Mouse (Mus musculus) spleen, postnatal 4 days (tissue): ENCODE measurements at regions not wholly inside any gene's neighbourhood (a gene's known extent, or its start where the extent isn't known, plus 50 kb on each side); places are given as distances from the start of the nearest gene placed in this dataset.

Experiments
- DNase-seq, 2 experiments: peaks; one replicate each; pipeline ENCODE4 v3.0.0; 2022; ENCODE audit warnings: low spot score in 2 of 2

DNA sequence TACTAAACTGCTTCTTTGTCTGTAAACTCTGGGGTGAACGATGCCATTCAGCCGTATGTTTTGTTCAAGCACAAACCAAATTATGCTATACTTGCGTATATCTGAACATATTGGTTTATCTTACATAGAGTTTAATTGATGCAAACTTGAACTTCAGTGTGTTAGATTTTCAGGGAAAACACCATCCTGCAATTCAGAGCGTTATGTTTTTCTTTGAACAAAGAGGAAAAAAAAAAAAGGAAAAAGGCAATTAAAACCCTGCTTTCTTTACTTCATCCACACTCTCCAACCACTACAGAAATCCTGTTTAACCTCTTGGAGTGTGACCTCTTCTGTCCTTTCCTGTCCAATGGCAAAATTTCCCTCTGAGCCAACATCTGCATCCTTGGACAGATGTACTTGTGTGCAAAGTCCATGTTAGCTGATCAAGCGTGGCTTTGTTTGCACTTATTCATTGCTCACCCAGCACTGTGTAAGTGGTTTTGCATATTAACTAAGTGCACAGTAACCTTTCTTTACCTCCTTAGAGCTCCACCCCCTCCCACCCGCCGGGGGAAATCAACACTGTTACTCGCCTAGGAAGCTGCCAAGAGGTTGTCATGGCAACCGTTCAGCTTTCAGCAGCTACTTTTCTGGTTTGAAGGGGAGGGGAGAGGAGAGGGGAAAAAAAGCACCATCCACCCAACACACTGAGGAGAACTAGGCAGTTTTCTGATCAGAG lies 174.4 kb upstream of the Klf12 start:
- peak in 1 of 2 experiments; percentile 21 for DNase-seq

DNA sequence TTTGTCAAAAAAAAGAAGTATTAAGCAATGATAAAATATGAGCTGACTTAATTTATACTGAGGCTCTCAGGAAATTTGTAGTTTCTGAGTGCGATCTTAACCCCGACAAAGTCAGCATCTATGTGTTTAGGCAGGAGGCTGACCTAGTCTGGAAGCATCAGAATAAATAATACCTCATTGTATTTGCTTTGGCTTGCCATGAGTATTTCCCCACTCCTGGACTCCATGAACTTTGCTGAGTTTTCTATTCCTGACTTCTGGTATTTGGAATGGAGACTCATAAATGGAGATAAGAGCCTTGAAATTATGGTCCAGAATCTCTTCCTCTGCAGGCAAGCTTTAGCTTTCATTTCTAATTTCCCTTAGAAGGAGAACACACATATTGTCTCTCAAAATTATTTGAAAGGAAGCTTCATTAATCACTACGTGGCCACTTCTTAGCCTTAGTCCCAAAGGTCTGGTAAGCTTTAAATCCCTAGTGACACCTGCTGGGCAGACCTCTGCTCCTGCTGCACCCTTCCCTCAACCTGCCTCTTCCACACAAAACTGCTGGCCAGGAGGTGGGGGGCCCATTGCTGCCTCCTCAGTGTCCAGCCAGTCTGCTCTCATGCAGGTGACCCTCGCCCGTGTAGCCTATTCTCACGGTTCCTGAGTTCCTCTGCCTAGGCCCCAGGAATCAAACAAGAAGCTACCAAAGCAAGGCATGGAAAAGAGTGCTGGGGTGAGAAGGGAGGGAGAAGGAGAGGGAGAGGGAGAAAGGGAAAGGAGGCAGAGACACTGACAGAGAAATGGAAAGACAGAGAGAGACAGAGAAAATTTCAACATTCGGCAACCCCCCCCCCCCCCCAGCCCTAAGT lies 173.6 kb upstream of the Klf12 start:
- no peak for DNase-seq

DNA sequence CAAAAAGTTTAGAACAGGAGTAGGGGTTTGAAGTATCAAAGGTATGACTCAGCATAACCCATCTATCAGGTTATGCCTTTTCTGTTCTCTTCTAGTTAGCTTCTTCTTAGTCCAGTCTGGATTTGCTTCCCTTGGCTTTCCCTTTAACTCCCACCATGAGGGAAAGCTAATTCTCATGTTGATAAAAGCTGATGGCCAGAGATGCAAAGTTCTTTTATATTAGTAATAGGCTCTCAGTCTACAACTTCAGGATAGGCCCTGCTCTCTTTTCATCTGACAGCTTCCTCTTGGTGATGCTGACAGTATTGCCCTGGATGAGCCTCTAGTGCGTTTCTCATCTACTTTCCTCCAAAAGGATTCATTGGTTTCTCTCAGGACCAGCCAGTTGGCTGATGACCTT lies 161.7 kb upstream of the Klf12 start:
- DNase-seq, result no peak

DNA sequence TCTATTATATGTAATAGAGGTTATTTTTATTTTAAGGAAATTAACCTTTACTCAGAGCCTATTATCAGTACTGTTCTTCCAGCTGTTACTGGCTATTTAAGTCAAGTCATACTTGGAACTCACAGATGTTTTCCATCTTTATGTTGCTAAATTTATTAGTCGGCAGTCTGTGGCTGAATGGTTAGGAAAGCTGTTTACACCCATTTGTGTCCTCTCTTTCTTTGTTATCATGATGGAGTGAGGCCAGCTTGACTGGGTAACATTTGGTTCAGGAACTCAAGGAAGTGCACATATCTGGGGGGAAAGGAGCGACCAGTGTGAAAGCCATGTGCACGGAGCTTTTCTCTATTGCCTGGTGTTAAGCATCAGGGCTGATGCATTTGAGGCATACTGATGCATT lies 160.4 kb upstream of the Klf12 start:
- DNase-seq, result no peak

DNA sequence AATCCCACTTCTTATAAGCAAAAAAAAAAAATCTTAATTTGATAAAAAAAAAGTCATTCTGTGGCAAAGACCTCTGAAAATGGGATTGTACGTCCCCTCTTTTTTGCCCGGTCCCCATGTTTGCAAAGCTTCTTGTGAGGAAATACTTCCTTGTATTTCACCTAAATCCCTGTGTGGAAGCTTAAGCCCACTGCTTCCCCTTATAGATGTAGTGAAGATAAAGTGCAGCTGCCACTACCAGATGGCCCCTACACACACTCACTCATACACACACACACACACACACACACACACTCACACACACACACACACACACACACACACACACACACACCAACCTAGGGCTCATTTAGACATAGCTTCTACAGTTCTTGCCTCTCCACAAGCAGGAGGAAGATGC lies 159.6 kb upstream of the Klf12 start:
- no peak for DNase-seq

DNA sequence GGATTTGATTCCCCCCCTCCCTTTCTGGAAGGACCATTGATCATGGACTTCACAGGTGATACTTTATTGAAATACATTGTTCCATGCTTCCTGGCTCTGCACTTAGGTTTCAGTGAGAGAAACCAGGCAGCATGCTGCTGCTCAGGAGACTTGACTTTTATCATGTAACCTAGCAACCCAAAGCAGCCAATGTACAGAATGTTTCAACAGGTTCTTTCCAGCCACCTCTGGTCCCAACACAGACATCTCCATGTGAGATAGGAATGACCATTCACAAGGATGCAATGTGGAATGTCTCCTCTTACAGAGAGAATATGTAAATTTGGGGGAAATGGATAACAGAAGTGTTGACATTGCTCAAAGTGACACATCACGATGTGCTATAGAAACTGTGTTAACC lies 153.1 kb upstream of the Klf12 start:
- no peak for DNase-seq

DNA sequence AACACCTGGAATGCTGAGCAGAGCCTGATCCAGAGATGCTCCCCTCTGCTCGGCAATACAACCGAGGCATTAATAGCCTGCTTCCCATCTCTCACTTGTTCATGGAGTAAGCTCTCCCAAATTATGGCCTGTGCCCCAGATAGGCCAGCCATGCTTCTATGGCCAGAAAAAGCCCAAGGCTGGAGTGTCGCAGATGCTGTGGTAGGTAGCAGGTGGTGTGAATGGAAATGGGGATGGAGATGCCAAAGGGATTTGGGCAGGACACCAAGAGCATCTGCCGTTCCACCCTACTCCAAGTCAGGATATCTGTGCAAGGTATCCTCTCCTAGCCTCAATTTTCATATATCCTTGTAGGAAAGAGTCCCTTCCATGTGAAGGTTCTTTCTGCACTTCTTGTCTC lies 145.2 kb upstream of the Klf12 start:
- no peak for DNase-seq

DNA sequence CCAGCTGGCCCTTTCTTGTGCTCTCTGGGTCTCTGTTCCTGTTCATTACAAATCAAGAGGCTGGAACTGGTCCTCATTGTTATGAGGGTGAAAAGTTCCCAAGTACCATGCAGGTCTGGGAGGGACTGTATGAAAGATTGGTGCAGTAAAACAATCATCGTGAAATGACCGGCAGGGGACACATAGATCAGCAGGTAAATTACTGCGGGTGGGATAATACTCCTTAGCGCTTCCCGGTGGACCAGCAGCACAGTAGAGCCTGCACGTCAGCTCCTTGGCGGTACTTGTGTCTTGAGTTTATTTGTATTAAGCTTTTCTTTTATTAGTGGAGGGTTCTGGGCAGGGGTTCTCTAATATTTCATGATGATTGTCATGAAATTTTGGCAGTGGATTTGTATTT lies 141.9 kb upstream of the Klf12 start:
- no peak for DNase-seq

DNA sequence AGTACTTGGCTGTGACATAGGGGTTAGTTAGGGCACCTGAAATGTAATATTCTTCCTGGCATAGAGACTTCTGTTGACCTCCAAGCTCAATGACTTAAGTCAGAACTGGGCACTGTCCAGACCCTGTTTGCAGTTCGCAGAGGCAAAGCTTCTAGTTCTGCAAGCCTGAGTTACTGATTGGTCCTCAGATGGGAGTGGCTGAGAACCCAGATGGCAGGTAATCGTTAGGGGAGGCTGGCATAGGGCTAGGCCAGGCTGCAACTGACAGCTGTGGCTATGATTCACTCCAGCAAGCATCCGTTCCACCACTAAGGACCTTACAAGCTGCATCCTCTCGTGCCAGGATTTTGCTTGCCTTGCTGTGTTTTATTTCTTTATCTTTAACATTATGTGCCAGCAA lies 139.3 kb upstream of the Klf12 start:
- no peak for DNase-seq

DNA sequence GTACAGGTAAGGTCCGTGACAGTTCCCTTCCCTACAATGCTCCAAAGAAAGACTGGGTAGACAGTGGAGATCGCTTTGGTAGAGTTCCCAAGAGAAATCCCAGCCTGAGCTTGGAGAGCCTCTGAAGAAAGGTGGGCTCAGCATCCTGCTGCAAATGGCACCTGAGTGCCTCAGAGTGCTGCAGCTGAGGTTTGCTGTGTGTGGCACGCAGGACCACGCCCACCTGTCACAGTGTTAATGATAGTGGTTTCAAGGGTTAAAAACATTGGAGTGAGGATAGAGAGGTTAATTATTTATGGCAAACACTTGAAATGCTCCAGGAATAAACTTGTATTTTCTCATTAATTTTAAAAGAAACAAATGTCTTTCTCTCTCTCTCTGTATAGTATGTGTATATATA lies 137.2 kb upstream of the Klf12 start:
- DNase-seq, result no peak

DNA sequence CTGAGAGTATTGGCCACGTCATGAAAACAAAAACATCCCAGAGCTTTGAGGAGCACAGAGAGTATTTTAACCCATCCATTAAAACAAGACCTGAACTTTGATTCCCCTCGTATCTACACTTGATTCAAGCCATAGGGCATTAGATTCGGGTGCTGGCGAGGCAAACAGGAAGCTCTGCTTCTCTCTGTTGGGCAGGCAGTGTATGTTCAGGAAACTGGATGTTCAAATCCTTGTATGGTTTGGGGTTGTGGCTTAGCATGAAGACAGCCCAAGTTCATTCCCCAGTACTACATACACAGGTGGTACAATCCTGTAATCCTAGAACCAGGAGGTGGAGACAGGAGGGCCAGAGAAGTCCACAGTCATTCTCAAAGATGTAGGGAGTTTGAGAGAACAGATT lies 130.6 kb upstream of the Klf12 start:
- no peak for DNase-seq

DNA sequence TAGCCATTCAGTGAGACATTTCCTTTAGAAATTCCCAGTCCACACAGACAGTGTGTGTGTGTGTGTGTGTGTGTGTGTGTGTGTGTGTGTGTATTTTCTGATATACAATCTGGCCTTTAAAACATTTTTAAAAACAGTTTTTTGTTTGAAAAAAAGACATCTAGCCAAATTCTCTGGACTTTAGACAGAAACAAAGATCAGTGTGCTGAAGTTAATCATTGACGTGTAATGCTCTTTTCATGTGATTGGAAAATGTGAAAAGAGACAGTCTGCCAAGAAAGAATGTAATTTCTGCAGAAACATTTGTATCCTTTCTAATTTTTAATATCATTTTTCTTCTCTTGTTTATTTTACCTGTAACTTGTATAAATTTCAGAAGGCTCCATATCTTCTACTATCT lies 127.7 kb upstream of the Klf12 start:
- DNase-seq, result no peak

DNA sequence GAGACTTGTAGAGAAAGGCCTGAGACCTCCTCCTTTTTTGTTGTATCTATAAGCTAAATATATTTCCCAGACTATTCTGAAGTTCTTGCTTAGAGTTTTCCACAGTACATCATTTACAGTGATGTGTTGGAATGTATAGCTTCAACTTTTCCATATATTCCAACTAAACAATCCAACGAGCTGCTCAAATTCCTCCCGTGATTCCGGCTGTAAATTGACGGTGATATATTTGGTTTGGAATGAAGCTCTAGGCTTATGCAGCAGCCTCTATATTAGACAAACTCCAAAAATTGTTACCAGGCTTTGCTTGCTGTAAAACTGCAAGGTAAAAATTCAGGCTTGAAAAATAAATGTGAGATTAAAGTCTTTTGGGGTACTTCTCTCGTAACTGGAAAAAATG lies 112.7 kb upstream of the Klf12 start:
- DNase-seq, result no peak

DNA sequence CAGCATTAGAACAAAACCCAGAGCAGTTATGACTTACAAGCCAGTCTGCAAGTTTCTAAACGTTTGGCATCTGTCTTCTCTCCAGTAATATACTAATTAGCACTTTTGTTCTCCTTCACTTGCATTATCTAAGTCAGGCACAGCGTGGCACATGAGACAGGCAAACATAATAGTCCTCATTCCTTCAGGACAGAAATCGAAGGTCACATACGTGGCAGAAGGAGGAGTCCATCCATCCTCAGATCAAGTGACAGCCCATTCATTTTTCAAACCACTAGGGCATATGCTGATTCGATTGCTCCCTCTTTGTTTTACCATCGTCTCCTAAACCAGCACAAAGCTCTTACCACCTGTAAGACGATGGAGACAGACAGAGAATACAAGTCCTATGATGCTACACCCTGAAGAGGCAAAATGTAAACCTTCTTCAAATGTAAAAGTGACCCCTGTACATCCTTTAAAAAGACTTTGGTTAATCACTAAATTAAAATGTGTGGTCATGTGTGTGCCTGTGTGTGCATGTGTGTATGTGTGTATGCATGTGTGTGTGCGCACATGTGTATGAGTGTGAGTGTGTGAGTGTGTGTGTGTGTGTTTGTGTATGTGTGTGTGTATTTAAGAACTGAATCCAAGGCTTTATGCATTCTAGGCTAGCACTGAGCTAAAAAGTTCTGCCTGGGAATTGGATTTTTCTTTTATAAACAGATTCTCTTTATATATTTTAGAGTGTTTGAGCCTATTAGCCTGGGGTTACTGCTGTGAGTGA lies 90.9 kb upstream of the Klf12 start:
- DNase-seq, result no peak

DNA sequence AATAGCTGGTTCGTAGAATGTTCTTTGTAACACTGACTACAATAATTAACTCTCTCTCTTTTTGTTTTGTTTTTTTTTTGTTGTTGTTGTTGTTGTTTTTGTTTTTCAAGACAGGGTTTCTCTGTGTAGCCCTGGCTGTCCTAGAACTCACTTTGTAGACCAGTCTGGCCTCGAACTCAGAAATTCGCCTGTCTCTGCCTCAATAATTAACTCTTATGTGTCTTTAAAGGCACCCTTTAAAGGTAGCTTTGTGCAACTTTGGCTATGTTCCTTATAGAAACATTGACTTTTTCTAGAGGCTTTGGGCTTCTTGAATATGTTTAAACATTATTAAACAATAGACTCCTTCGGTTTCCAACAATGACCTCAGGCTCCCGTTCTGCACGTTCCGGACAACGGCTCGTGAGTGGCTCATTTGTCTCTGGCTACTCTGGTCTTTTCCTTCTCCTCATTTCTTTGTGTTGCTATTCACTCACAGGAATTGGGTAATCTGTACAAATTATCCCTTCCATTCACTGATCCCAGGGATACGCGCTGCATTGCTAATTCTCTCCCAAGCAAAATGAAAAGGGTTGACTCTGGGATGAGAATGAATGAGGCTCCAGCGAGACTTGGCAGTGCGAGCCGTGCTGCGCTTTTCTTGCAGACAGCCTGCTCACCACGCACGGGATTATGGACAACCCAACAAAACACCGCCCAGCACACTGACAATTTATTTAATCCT lies 90.2 kb upstream of the Klf12 start:
- no peak for DNase-seq

DNA sequence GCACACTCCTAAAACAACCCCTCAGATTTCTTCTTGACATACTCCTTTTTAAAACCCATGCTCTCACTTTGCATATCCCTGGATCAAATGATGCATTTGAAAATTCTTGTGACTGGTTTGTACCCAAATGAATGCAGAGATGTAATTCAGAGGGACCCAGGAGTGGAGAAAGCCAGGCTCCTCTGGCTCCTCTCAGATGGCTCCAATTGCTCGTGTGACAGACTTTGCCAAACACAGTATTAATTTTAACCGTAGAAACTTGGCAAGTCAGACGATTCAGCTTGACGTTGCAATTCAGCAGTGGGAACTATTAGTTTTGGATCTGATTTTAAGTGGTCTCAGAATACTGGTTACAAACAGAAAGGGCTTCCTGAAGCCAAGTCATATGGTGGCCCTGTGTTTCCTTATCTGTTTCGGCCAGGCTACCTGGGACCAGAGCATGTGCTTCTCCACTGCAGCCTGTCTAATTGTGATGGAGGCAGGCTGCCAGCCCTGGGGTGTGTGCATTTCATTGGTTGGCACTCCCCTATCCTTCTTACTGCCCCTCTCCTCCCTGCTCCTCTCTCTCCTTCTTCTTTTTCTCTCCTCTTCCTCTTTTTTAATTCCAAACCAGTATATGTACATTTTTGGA lies 81.9 kb upstream of the Klf12 start:
- no peak for DNase-seq

DNA sequence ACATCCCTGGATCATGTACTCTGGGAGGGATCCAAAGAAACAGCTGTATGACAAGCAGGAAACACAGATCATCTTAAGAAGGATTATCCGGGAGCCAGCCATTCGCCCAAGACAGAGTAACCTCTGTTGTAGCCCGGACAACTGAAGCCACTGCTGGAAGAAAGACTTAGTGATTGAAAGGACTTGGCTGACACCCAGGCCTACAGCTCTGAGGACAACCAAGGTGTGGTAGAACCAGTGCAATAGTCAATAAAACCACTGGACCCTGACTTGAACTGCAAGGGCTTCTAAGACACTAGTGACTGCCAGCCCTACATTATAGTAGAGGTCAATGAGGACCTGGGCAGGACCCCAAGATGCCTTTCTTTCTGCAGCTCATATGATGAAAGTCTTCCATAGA lies 78.3 kb upstream of the Klf12 start:
- DNase-seq, result no peak

DNA sequence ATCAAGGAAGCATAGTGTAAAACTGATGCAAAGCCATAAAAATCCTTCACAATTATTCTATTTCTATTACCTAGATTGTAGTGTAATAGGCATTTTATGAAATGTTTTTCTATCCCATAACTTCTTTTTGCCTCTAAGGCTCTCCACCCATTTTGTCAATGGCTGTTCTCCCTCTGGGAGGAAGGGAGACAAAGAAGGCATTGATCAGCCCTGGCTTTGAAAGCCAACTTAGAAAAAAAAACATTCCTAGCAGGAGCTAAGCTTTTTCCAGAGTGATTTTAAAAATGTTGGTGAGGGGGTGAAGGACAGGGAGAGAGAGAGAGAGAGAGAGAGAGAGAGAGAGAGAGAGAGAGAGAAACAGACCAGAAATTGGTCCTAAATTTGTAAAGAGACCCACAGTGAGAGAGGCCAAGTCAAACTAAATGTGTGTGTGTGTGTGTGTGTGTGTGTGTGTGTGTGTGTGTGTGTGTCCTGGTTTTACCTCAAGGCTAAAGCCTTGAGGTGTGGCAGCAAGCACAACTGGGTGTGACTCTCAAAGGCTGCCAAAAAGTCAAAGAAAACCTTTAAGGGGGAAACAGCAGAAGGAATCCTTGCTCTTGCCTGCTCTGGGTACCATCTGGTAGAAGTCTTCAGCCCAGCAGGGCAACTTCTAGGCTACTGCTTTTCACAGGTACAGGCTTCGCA lies 77.0 kb upstream of the Klf12 start:
- DNase-seq, result no peak

DNA sequence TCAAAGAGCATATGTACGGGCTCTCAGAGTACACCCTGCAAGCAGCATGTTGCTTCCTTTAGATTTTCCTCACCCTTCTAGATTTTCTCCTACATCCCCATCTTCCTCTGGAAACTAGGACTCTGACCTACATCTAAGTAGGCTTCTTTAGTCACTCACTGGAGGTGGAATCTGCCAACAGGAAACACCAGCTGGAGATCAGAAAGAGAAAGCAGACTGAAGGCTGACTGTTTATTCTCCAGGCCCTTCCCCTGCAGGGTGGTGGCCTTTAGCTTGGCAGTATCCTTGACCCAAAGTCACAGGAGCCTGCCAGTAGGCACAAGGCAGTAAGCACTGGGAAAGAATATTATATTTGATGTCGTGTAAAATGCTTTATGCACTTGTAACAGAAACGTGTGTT lies 75.4 kb upstream of the Klf12 start:
- no peak for DNase-seq

DNA sequence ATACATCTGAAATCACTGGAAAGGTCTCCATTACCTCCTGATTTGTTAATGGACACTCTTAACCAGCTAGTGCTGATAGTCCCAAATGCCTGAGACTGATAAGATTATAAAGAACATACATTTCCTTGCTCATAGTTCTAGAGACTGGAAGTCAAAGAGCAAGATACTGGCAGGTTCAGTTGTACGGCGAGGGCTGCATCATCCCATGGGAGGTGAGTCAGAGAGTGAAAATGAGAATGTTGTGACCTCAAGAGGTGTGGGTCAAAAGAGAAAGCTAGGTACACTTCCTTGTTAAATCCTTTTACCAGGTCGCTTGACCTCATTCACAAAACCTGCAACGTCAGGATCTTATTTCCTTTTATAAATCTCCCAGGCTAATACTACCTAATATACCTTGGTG lies 72.7 kb upstream of the Klf12 start:
- DNase-seq, result no peak

DNA sequence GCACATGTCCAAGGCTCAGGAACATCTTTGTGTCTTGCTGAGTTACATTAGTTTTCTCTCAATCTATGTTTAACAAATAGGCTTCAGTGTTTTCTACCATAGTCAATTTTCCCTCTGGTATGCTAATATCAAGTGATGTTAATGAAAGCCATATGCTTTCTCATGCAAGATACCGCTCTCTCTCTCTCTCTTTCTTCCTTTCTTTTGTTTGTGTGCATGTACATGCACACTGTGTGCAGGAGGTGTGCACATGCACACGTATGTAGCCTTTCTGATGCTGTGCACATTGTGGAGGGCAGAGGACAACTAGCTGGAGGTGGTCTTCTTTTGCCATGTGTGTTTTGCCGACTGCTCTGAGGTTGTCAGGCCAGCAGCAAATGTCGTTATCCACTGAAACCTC lies 69.0 kb upstream of the Klf12 start:
- DNase-seq, result no peak
